Mouse (Mus musculus): ENCODE data around the gene Tnf. TPM values are rescaled to one million over a fixed set of nuclear protein-coding genes. Genes with fewer than 3 reads are reported as not detected.

The Tnf gene
- polyA plus RNA-seq, 1 experiment, result not detected

- no peak for TF ChIP-seq GATA1 (IDR thresholded peaks at IDR 0.05; ENCODE audit: low read length)
These were observed 16.8 kb upstream of the Tnf start for GRCm38 (mm10) chr17:35218516-35219193.

- TF ChIP-seq GATA1 (IDR thresholded peaks at IDR 0.05; ENCODE audit: low read length), result no peak
These were observed 11.3 kb upstream of the Tnf start for GRCm38 (mm10) chr17:35213071-35213470.

- TF ChIP-seq GATA1 (IDR thresholded peaks at IDR 0.05; ENCODE audit: low read length), result no peak
These were observed 8.8 kb upstream of the Tnf start for GRCm38 (mm10) chr17:35210593-35210992.

GRCm38 (mm10) chr17:35209785-35210535 lies 8.2 kb upstream of the Tnf start:
- TF ChIP-seq GATA1 (IDR thresholded peaks at IDR 0.05; ENCODE audit: low read length), result no peak

- no peak for TF ChIP-seq GATA1 (IDR thresholded peaks at IDR 0.05; ENCODE audit: low read length)
These were observed 3.6 kb upstream of the Tnf start for GRCm38 (mm10) chr17:35205380-35205769.

GRCm38 (mm10) chr17:35204494-35205379 lies 2.9 kb upstream of the Tnf start, which contains the start of gene Lta:
Gene Lta, minus strand, starts transcription at chr17:35205351.
- no peak for TF ChIP-seq GATA1 (IDR thresholded peaks at IDR 0.05; ENCODE audit: low read length)

GRCm38 (mm10) chr17:35202442-35202841 lies 635 bp upstream of the Tnf start:
- no peak for TF ChIP-seq GATA1 (IDR thresholded peaks at IDR 0.05; ENCODE audit: low read length)

- no peak for TF ChIP-seq GATA1 (IDR thresholded peaks at IDR 0.05; ENCODE audit: low read length)
These were observed 679 bp downstream of the Tnf start for GRCm38 (mm10) chr17:35201128-35201527.

- TF ChIP-seq GATA1 (IDR thresholded peaks at IDR 0.05; ENCODE audit: low read length), result no peak
These were observed 1.4 kb downstream of the Tnf start for GRCm38 (mm10) chr17:35200398-35200797.

- no peak for TF ChIP-seq GATA1 (IDR thresholded peaks at IDR 0.05; ENCODE audit: low read length)
These were observed 2.9 kb downstream of the Tnf start for GRCm38 (mm10) chr17:35198946-35199345.

GRCm38 (mm10) chr17:35198029-35198428 lies 3.8 kb downstream of the Tnf start:
- TF ChIP-seq GATA1 (IDR thresholded peaks at IDR 0.05; ENCODE audit: low read length), result no peak

- no peak for TF ChIP-seq GATA1 (IDR thresholded peaks at IDR 0.05; ENCODE audit: low read length)
These were observed 4.7 kb downstream of the Tnf start for GRCm38 (mm10) chr17:35197126-35197525.

- TF ChIP-seq GATA1 (IDR thresholded peaks at IDR 0.05; ENCODE audit: low read length), result no peak
These were observed 5.5 kb downstream of the Tnf start for GRCm38 (mm10) chr17:35196321-35196641.

- TF ChIP-seq GATA1 (IDR thresholded peaks at IDR 0.05; ENCODE audit: low read length), result no peak
These were observed 6.0 kb downstream of the Tnf start for GRCm38 (mm10) chr17:35195631-35196320.

GRCm38 (mm10) chr17:35194844-35195630 lies 6.8 kb downstream of the Tnf start:
- TF ChIP-seq GATA1 (IDR thresholded peaks at IDR 0.05; ENCODE audit: low read length), result no peak
